Mouse (Mus musculus) neural tube, embryonic 11.5 days (tissue): ENCODE results near the gene Smim24. TPM values are rescaled to one million over a fixed set of nuclear protein-coding genes. Genes with fewer than 3 reads are reported as not detected.
A peak's percentile ranks its signal among the peaks of the same experiment; 100 is the strongest.

ENCODE experiments used
- ATAC-seq: fragments of 200-750 bp; cut with Nextera tagmentation; 2 replicates; pipeline ENCODE4 v1.8.0; 2017; ENCODE audit warnings: moderate number of reproducible peaks, mild to moderate bottlenecking, moderate TSS enrichment, moderate library complexity; ENCODE audit not compliant: insufficient read depth, low FRiP score, low TSS enrichment
- DNase-seq: peaks from one replicate; pipeline ENCODE4 v3.0.0-alpha.2; 2015; ENCODE audit warnings: low spot score
- H3K27ac ChIP-seq: fragments of 300-500 bp; sonication (generic); 2 replicates; pipeline ENCODE4 v1.5.1; 2014; ENCODE audit warnings: low read depth, mild to moderate bottlenecking, low read length
- H3K27me3 ChIP-seq: fragments of 300-500 bp; sonication (generic); 2 replicates; pipeline ENCODE4 v1.6.1; 2014; ENCODE audit warnings: mild to moderate bottlenecking, low read length, mixed read lengths; ENCODE audit not compliant: control insufficient read depth, insufficient read depth
- H3K36me3 ChIP-seq: fragments of 300-500 bp; sonication (generic); 2 replicates; pipeline ENCODE4 v1.6.1; 2014; ENCODE audit warnings: mild to moderate bottlenecking, low read length, moderate library complexity, mixed read lengths; ENCODE audit not compliant: control insufficient read depth, insufficient read depth
- H3K4me1 ChIP-seq: fragments of 300-500 bp; sonication (generic); 2 replicates; pipeline ENCODE4 v1.6.1; 2014; ENCODE audit warnings: low read length, mixed read lengths; ENCODE audit not compliant: control insufficient read depth, insufficient read depth
- H3K4me2 ChIP-seq: fragments of 300-500 bp; sonication (generic); 2 replicates; pipeline ENCODE4 v1.6.1; 2014; ENCODE audit warnings: low read depth, mild to moderate bottlenecking, moderate library complexity
- H3K4me3 ChIP-seq: fragments of 300-500 bp; sonication (generic); 2 replicates; pipeline ENCODE4 v1.5.1; 2014; ENCODE audit warnings: low read depth, low read length
- H3K9ac ChIP-seq: fragments of 300-500 bp; sonication (generic); 2 replicates; pipeline ENCODE4 v1.6.1; 2014; ENCODE audit warnings: mild to moderate bottlenecking, low read length
- H3K9me3 ChIP-seq: fragments of 300-500 bp; sonication (generic); 2 replicates; pipeline ENCODE4 v1.6.1; 2016; ENCODE audit warnings: low read length; ENCODE audit not compliant: control insufficient read depth
- WGBS: fragments of 180-500 bp; shearing (Covaris S2); extraction: QIAGEN DNeasy Blood & Tissue Kit; methylation state at CpG from one replicate; pipeline ENCODE4 v1.1.7; 2014; 5-methylcytosine and 5-hydroxymethylcytosine counted together
- polyA plus RNA-seq: library from polyadenylated mRNA; unstranded; fragments of >200 nt; fragmentation: Nextera tagmentation; extraction: Ambion mirVana; gene quantifications from 2 replicates; pipeline ENCODE4 v1.2.1, GENCODE M21; 2014

Gene Smim24
- polyA plus RNA-seq, 1 experiment from 2014 or later, result 1.9 TPM

DNA sequence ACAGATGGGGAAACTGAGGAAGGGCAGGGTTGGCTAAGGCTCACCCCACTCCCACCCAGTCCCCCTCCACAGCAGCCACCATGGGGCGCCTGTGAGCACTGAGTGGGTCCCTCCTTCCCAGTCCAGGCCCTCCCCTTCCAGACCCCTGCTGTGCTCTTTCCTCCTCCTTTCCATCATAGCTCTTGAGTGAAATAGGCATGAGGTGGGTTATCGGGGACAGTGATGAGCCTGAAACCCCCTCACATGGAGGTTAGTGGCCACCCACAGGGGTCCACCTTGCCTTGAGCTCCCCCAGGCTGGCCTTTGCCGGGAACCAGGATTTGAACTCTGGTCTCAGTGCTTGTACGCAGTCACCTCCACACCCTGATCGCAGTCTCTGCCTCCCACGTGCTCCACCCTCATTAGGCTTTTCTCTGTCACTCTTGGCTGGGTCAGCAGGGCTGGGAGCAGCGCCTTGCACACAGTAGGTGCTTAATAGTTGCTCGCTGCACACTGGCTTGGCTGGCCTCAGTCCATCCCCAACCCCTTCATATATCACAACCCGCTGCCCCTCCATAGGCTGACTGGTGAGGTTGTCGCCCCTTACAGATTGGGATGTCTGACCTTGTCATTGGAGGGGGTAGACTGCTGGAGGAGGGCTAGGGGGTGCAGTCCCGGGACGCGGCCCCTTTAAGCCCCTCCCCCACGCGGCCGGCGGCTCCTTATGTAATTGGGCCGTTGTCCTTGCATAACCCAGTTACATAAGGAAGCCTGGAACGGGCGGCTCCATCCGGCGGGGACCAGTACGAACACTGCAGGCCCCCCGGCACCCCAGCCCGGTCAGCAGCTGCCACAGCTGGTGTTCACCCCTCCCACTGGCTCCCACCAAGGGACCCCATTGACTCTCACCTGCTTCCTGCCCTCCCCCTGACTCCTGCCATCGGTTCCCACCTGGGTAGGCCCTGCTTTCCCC is 20.7 kb downstream of the Smim24 start:
- no peak for ATAC-seq

DNA sequence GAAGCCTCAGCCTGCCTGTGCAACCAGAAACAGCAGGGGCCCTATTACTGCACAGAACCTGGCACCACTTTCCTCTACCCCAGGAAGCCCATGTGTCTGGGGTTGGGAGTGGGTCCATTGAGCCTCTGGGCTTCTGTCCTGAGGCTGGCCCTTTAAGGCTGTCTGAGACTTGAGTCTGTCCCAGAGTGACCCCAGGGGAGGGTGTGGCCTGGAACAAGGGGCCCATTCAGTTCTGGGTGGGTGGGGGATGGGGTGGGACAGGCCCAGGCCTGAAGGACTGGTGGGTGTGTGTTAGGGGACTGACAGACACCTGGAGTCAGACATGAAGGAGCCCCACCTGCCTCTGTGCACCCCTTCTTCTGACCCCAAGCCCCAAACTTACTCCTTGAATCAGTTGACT is 21.8 kb downstream of the Smim24 start:
- Histone ChIP-seq H3K9me3 (no peaks in the 10 kb centered on the region), H3K4me1 (peaks cover 42% of the 10 kb centered on the region), H3K4me2 (peak overlapping the region; percentile 5; the same call in 1 of the 2 replicates), H3K9ac (no peak overlapping the region), H3K27me3 (no peaks in the 10 kb centered on the region), H3K36me3 (no peaks in the 10 kb centered on the region), H3K27ac (peak overlapping the region; percentile 23; the same call in 1 of the 2 replicates), H3K4me3 (no peak overlapping the region)
- no peak for ATAC-seq
- peak; percentile 72 for DNase-seq

More for the DNA sequence above, 20.7 kb downstream of the Smim24 start:
- H3K4me3 ChIP-seq, result no peak overlapping the region
- peak overlapping the region; percentile 5; the same call in 1 of the 2 replicates for H3K4me2 ChIP-seq
- peak; percentile 77 for DNase-seq
- no peaks in the 10 kb centered on the region for H3K27me3 ChIP-seq
- H3K36me3 ChIP-seq, result no peaks in the 10 kb centered on the region
- H3K4me1 ChIP-seq, result peaks cover 45% of the 10 kb centered on the region
- H3K9me3 ChIP-seq, result no peaks in the 10 kb centered on the region
- 23% methylated on average over 26 of the region's 26 CpGs for WGBS
- H3K9ac ChIP-seq, result peak overlapping the region; percentile 39
- no peak overlapping the region for H3K27ac ChIP-seq

GRCm38 (mm10) chr10:81415146-81415545 is 22.3 kb downstream of the Smim24 start:
- H3K36me3 ChIP-seq, result no peaks in the 10 kb centered on the region
- no peak overlapping the region for H3K4me3 ChIP-seq
- 80% methylated on average over 5 of the region's 5 CpGs for WGBS
- DNase-seq (no peak), ATAC-seq (no peak)
- H3K27me3 ChIP-seq, result no peaks in the 10 kb centered on the region
- H3K27ac ChIP-seq, result no peak overlapping the region
- H3K9me3 ChIP-seq, result no peaks in the 10 kb centered on the region
- H3K4me1 ChIP-seq, result peaks cover 40% of the 10 kb centered on the region
- H3K4me2 ChIP-seq, result no peak overlapping the region
- H3K9ac ChIP-seq, result no peak overlapping the region

GRCm38 (mm10) chr10:81415549-81416310 is 22.9 kb downstream of the Smim24 start:
- H3K27me3 ChIP-seq, result no peaks in the 10 kb centered on the region
- DNase-seq (peak; percentile 11), ATAC-seq (no peak)
- no peaks in the 10 kb centered on the region for H3K36me3 ChIP-seq
- peaks cover 40% of the 10 kb centered on the region for H3K4me1 ChIP-seq
- no peak overlapping the region for H3K9ac ChIP-seq
- 69% methylated on average over 17 of the region's 17 CpGs for WGBS
- H3K27ac ChIP-seq, result no peak overlapping the region
- no peak overlapping the region for H3K4me2 ChIP-seq
- H3K9me3 ChIP-seq, result no peaks in the 10 kb centered on the region
- H3K4me3 ChIP-seq, result no peak overlapping the region

DNA sequence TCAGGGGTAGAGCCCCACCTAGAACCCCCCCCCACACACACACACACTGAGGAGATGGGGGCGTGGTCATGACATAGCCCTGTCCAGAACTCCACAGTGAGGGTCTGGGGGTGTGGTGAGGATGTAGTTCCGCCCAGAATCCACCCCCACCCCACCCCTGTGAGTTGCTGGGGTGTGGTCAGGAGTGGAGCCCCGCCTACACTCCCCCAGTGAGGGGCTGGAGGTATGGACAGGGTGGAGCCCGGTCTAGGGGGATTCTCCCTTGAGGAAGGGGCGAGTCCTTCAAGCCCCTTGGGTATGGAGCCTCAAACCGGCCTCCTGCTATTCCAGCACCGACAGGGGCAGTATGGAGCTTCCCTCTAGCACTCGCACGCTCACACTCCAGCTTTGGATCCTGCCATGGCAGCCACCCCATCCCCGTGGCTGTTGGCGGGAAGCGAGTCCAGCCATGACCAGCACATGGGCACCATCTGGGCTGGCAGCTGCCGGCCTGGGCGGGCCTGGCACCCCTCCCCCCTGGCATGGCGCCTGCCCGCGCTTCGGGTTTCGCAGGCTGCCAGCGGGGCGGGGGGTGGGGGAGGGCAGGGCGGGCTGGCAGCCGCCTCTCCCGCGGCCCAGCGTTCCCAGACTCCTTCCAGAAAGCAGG is 23.9 kb downstream of the Smim24 start:
- peak overlapping the region; percentile 7; the same call in 1 of the 2 replicates for H3K27ac ChIP-seq
- H3K4me2 ChIP-seq, result peak overlapping the region; percentile 60
- H3K9me3 ChIP-seq, result no peaks in the 10 kb centered on the region
- H3K4me3 ChIP-seq, result peak overlapping the region; percentile 24
- 0% methylated on average over 19 of the region's 26 CpGs for WGBS
- no peaks in the 10 kb centered on the region for H3K27me3 ChIP-seq
- ATAC-seq, result peak; percentile 49
- peak; percentile 77 for DNase-seq
- H3K4me1 ChIP-seq, result peaks cover 34% of the 10 kb centered on the region
- peak overlapping the region; percentile 54 for H3K9ac ChIP-seq
- no peaks in the 10 kb centered on the region for H3K36me3 ChIP-seq

GRCm38 (mm10) chr10:81417227-81418215 is 24.7 kb downstream of the Smim24 start:
- H3K4me3 ChIP-seq, result peak overlapping the region; percentile 24
- H3K9ac ChIP-seq, result peak overlapping the region; percentile 54
- ATAC-seq, result no peak
- no peaks in the 10 kb centered on the region for H3K9me3 ChIP-seq
- 43% methylated on average over 12 of the region's 12 CpGs for WGBS
- H3K27ac ChIP-seq, result peak overlapping the region; percentile 7; the same call in 1 of the 2 replicates
- DNase-seq, result peak; percentile 18
- no peaks in the 10 kb centered on the region for H3K36me3 ChIP-seq
- H3K4me1 ChIP-seq, result peaks cover 26% of the 10 kb centered on the region
- 0 out of 2 replicates have a peak, but pooled peaks cover 6% of the 10 kb centered on the region for H3K27me3 ChIP-seq
- H3K4me2 ChIP-seq, result peak overlapping the region; percentile 60

GRCm38 (mm10) chr10:81418216-81419070 is 25.6 kb downstream of the Smim24 start:
- 0 out of 2 replicates have a peak, but pooled peaks cover 6% of the 10 kb centered on the region for H3K27me3 ChIP-seq

More at GRCm38 (mm10) chr10:81418216-81419070, 25.6 kb downstream of the Smim24 start:
- Histone ChIP-seq H3K9ac (no peak overlapping the region), H3K9me3 (no peaks in the 10 kb centered on the region), H3K27ac (no peak overlapping the region), H3K4me2 (no peak overlapping the region), H3K36me3 (no peaks in the 10 kb centered on the region), H3K4me1 (peaks cover 26% of the 10 kb centered on the region), H3K4me3 (no peak overlapping the region)
- WGBS, result 41% methylated on average over 11 of the region's 11 CpGs
- peak; percentile 19 for DNase-seq
- ATAC-seq, result no peak
